7 mouse cellular contexts compared by ENCODE assay signal in genomic region chr17:27556315-27557011, GRCm38 (mm10). TPM values are rescaled to one million over a fixed set of nuclear protein-coding genes. Genes with fewer than 3 reads are reported as not detected.
DNase-seq lines count a peak whose midpoint lies in the region; ATAC-seq and TF ChIP-seq lines count a peak whose summit lies in the region.

Gene Hmga1, plus strand, starts transcription at chr17:27556497.

- H3K9ac ChIP-seq in hindbrain, embryonic 16.5 days (ENCODE audit: low read depth, low read length): peak within 1 kb of the TSS; percentile 96

- TF ChIP-seq CTCF in gastrocnemius, adult 2 months (IDR thresholded peaks at IDR 0.05): no peak

- no peaks in the 10 kb centered on the region for H3K9me3 ChIP-seq in hindbrain, embryonic 16.5 days (ENCODE audit: control insufficient read depth, low read length)

- H3K27ac ChIP-seq in gastrocnemius, adult 2 months: peak within 1 kb of the TSS; percentile 85
- peak within 1 kb of the TSS; percentile 82 for H3K27ac ChIP-seq in hindbrain, embryonic 16.5 days (ENCODE audit: low read depth, low read length)

- peak within 1 kb of the TSS; percentile 82 for H3K4me3 ChIP-seq in gastrocnemius, adult 2 months
- peak within 1 kb of the TSS; percentile 75 for H3K4me3 ChIP-seq in hindbrain, embryonic 16.5 days (ENCODE audit: low read length)

- peak; percentile 84 to 89 for DNase-seq in adrenal gland, adult 18-20 months (ENCODE audit: low spot score in 2 of 2)
- peak; percentile 70 to 88 for DNase-seq in cerebellum, postnatal 4 days (ENCODE audit: low spot score in 2 of 2)
- DNase-seq in gastrocnemius, adult 2 months: peak; percentile 92
- peak; percentile 82 to 88 for DNase-seq in left cerebral cortex, postnatal 14 days (ENCODE audit: low spot score in 2 of 2)
- peak; percentile 88 for DNase-seq in right cerebral cortex, postnatal 4 days

- ATAC-seq in hindbrain, embryonic 16.5 days: peak; percentile 69
- peak; percentile 45 for ATAC-seq in megakaryocyte-erythroid progenitor cell, adult 5-6 weeks (replicated peaks; ENCODE audit: low FRiP score, low TSS enrichment, poor library complexity, severe bottlenecking)

- intact Hi-C loops in gastrocnemius, adult 2 months (cut with DNase I): no loop called here
- intact Hi-C loops in left cerebral cortex, postnatal 14 days (cut with DNase I): no loop called here

- peaks cover 24% of the 10 kb centered on the region for H3K4me1 ChIP-seq in hindbrain, embryonic 16.5 days (ENCODE audit: control insufficient read depth, insufficient read depth, low read depth, low read length)

- WGBS in hindbrain, embryonic 16.5 days: under 1% methylated on average over 71 of the region's 79 CpGs

- H3K27me3 ChIP-seq in hindbrain, embryonic 16.5 days (replicated peaks; ENCODE audit: control insufficient read depth, insufficient read depth, low read length): peaks cover 8% of the 10 kb centered on the region

- H3K4me2 ChIP-seq in hindbrain, embryonic 16.5 days (ENCODE audit: low read length): peak within 1 kb of the TSS; percentile 91

- no peaks in the 10 kb centered on the region for H3K36me3 ChIP-seq in hindbrain, embryonic 16.5 days (ENCODE audit: control insufficient read depth, insufficient read depth, low read length)

RNA-seq across cellular contexts. Expression of gene Hmga1, which starts in this region (rescaled TPM):
- 10 to 100 TPM; 16.8 to 29.5 TPM for total RNA-seq in adrenal gland, adult 18-20 months (2021)
- 10 to 100 TPM; 29.6 to 34.1 TPM for total RNA-seq in gastrocnemius, adult 2 months (2021)
- polyA plus RNA-seq in hindbrain, embryonic 16.5 days (2015; fragmentation: Nextera tagmentation; extraction: Ambion mirVana): 144 and 155 TPM in 2 replicates
- 10 to 100 TPM; 40.0 to 47.9 TPM for total RNA-seq in left cerebral cortex, postnatal 14 days (2021)
- total RNA-seq in megakaryocyte-erythroid progenitor cell, adult 5-6 weeks (2014; fragmentation: Nextera tagmentation): 271 and 334 TPM in 2 replicates
- total RNA-seq in megakaryocyte-erythroid progenitor cell, adult 5-6 weeks (2017): 97.8 and 182 TPM in 2 replicates

Comparison
In these comparisons a context has a peak if more than half of its experiments do, and no peak if none do; other contexts are left out.
1. Peak in every context shown above with its lines: DNase-seq, ATAC-seq, H3K4me3 ChIP-seq and H3K27ac ChIP-seq.